Mouse (Mus musculus) frontal cortex, postnatal 25 days (tissue): ENCODE results near the gene Dhx36.

Experiments used
- DNase-seq, 2 experiments: peaks; one replicate each; pipeline ENCODE4 v3.0.0; 2022; ENCODE audit warnings: low spot score in 2 of 2

Gene Dhx36

DNA sequence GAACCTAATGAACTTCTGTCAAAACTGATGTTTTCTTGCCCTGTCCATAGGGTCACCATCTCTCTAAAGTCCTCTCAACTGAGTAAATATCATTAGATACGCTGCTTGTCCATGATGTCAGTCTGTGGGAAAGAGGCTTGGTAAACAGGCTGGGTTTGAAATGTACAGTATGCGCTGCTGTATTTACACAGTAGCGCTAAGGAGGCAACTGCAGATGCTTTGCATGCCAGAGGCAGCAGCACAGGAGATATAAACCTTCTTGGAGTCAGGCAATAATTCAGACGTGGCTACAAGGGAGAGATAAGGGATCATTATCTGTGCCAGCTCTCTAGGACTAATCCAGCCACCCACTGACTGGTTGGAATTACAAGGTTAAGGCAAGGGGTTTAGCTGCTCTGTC lies 73.1 kb downstream of the Dhx36 start:
- DNase-seq = no peak

- no peak for DNase-seq
Measured at GRCm38 (mm10) chr3:62418387-62419138, 88.2 kb downstream of the Dhx36 start.
